Mouse (Mus musculus): ENCODE measurements around the gene Sh3rf3.

DNA sequence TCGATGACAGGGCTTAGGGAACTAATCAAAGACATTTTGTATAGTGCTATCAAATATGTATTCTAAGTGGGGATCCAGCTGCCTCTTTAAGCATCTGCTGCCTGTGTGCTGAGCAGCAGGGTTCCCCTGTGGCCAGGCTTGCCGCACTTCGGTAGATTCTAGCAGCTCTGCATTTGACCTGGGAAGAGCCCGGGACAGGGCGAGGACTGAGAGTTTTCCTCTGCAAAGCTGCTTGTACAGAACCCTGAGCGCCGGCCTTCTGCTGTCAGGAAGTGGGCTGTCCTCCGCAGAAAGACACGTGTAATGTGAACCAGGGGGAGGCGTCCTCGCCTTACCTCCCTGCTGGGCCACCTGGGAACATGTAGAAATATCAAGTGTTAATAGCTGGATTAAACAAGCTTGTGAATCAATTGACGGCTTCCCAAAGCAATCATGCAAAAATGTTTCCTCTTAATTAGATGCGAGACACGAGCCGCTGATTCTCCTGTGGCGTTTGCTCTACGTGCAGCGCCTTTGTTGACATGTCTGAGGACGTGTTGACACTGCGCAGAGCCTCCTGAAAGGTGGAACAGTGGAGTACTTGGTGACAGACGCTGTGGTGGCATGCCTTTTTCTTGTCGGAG is 119.1 kb downstream of the Sh3rf3 start:
- TF ChIP-seq POLR2A (IDR thresholded peaks at IDR 0.05; ENCODE audit: control insufficient read depth, low read depth, low read length) (no peak), CTCF (IDR thresholded peaks at IDR 0.05; ENCODE audit: control insufficient read depth, insufficient read depth, insufficient replicate concordance, low read depth, low read length) (no peak)
